Mouse (Mus musculus) kidney, adult 2 months (tissue): Measurements from ENCODE around the gene Lrrc7. TPM values are rescaled to one million over a fixed set of nuclear protein-coding genes. Genes with fewer than 3 reads are reported as not detected.
"Not testable (repeated sequence)": the region's sequence is repeated elsewhere in the genome, so short reads cannot be mapped to it uniquely, and the experiment has no call there.

Experiments used
- DNase-seq: peaks from one replicate; pipeline ENCODE4 v3.0.0; 2021
- H3K27ac ChIP-seq: fragments of 200-500 bp; 2 replicates; pipeline ENCODE4 v1.5.1; 2012; ENCODE audit warnings: low read depth, low read length, control low read depth, inconsistent platforms; ENCODE audit not compliant: insufficient read depth
- H3K27me3 ChIP-seq: fragments of 200-500 bp; replicated peaks from 2 replicates; pipeline ENCODE4 v1.6.1; 2012; ENCODE audit warnings: mild to moderate bottlenecking, moderate library complexity, low read length, inconsistent platforms; ENCODE audit not compliant: control insufficient read depth, insufficient read depth
- H3K36me3 ChIP-seq: fragments of 200-500 bp; 2 replicates; pipeline ENCODE4 v1.6.1; 2012; ENCODE audit warnings: mild to moderate bottlenecking, moderate library complexity, low read length, inconsistent platforms; ENCODE audit not compliant: control insufficient read depth, insufficient read depth
- H3K4me1 ChIP-seq: fragments of 200-500 bp; 2 replicates; pipeline ENCODE4 v1.6.1; 2011; ENCODE audit warnings: low read length; ENCODE audit not compliant: control insufficient read depth, insufficient read depth
- H3K4me3 ChIP-seq: fragments of 200-500 bp; 2 replicates; pipeline ENCODE4 v1.5.1; 2011; ENCODE audit warnings: mild to moderate bottlenecking, low read depth, low read length, control low read depth; ENCODE audit not compliant: insufficient read depth
- CTCF ChIP-seq: fragments of 200-500 bp; conservative IDR thresholded peaks from 2 replicates; pipeline ENCODE4 v1.5.1; 2011; ENCODE audit warnings: low read depth, mild to moderate bottlenecking, control low read depth, low read length, moderate library complexity, mixed read lengths; ENCODE audit not compliant: insufficient read depth, insufficient read length
- POLR2A ChIP-seq: fragments of 200-500 bp; IDR thresholded peaks from one replicate; pipeline ENCODE4 v1.6.1; 2011; ENCODE audit warnings: low read depth, low read length, control low read depth
- WGBS: fragments of 180-500 bp; shearing (Covaris S2); methylation state at CpG from one replicate; pipeline ENCODE4 v1.1.7; 2018; 5-methylcytosine and 5-hydroxymethylcytosine counted together
- polyA plus RNA-seq: library from polyadenylated mRNA; depleted of rRNA; stranded (reverse); fragments of >200 nt; gene quantifications from 2 replicates; pipeline ENCODE4 v1.2.3, GENCODE M21; 2012

Lrrc7 gene
- polyA plus RNA-seq, 1 experiment: not detected

- 52% methylated on average over 2 of the region's 2 CpGs for WGBS
- no peak for DNase-seq
- no peaks in the 10 kb centered on the region for H3K4me1 ChIP-seq
- TF ChIP-seq POLR2A (no peak), CTCF (no peak)
- no peak overlapping the region for H3K27ac ChIP-seq
- H3K36me3 ChIP-seq: no peaks in the 10 kb centered on the region
- H3K4me3 ChIP-seq: no peak overlapping the region
- no peaks in the 10 kb centered on the region for H3K27me3 ChIP-seq
Measured at GRCm38 (mm10) chr3:158103467-158103866, 458.6 kb downstream of the Lrrc7 start.

- not testable (repeated sequence) for DNase-seq, H3K4me1 ChIP-seq, H3K27me3 ChIP-seq, H3K36me3 ChIP-seq, H3K4me3 ChIP-seq, H3K27ac ChIP-seq
- 61% methylated on average over 1 of the region's 1 CpGs for WGBS
Measured at GRCm38 (mm10) chr3:158102530-158102929, 459.5 kb downstream of the Lrrc7 start.

GRCm38 (mm10) chr3:158102043-158102442 lies 460.0 kb downstream of the Lrrc7 start:
- not testable (repeated sequence) for H3K27ac ChIP-seq, DNase-seq, H3K4me3 ChIP-seq, H3K4me1 ChIP-seq, H3K36me3 ChIP-seq, H3K27me3 ChIP-seq
- WGBS: 96% methylated on average over 10 of the region's 10 CpGs

GRCm38 (mm10) chr3:158093919-158094318 lies 468.1 kb downstream of the Lrrc7 start:
- TF ChIP-seq CTCF (no peak), POLR2A (no peak)
- 78% methylated on average over 4 of the region's 4 CpGs for WGBS

GRCm38 (mm10) chr3:158091601-158092000 lies 470.4 kb downstream of the Lrrc7 start:
- 77% methylated on average over 3 of the region's 3 CpGs for WGBS

More at GRCm38 (mm10) chr3:158093919-158094318, 468.1 kb downstream of the Lrrc7 start:
- Histone ChIP-seq H3K4me1 (no peaks in the 10 kb centered on the region), H3K4me3 (no peak overlapping the region), H3K27ac (no peak overlapping the region), H3K36me3 (no peaks in the 10 kb centered on the region), H3K27me3 (no peaks in the 10 kb centered on the region)
- no peak for DNase-seq

GRCm38 (mm10) chr3:158077828-158078227 lies 484.2 kb downstream of the Lrrc7 start:
- 39% methylated on average over 5 of the region's 5 CpGs for whole genome bisulfite sequencing
- no peak overlapping the region for H3K4me3 ChIP-seq
- no peaks in the 10 kb centered on the region for H3K4me1 ChIP-seq
- H3K27me3 ChIP-seq: no peaks in the 10 kb centered on the region
- DNase-seq: no peak
- TF ChIP-seq POLR2A (no peak), CTCF (no peak)
- no peaks in the 10 kb centered on the region for H3K36me3 ChIP-seq
- H3K27ac ChIP-seq: no peak overlapping the region

More at GRCm38 (mm10) chr3:158091601-158092000, 470.4 kb downstream of the Lrrc7 start:
- H3K36me3 ChIP-seq: no peaks in the 10 kb centered on the region
- DNase-seq: no peak
- H3K27me3 ChIP-seq: no peaks in the 10 kb centered on the region
- H3K4me3 ChIP-seq: no peak overlapping the region
- H3K4me1 ChIP-seq: no peaks in the 10 kb centered on the region
- no peak overlapping the region for H3K27ac ChIP-seq
- TF ChIP-seq POLR2A: no peak
- no peak for TF ChIP-seq CTCF

GRCm38 (mm10) chr3:158077380-158077772 lies 484.6 kb downstream of the Lrrc7 start:
- TF ChIP-seq POLR2A (no peak), CTCF (no peak)
- no peak for DNase-seq
- H3K27ac ChIP-seq: no peak overlapping the region
- no peaks in the 10 kb centered on the region for H3K4me1 ChIP-seq
- H3K27me3 ChIP-seq: no peaks in the 10 kb centered on the region
- H3K36me3 ChIP-seq: no peaks in the 10 kb centered on the region
- H3K4me3 ChIP-seq: no peak overlapping the region
- WGBS: 28% methylated on average over 1 of the region's 1 CpGs

GRCm38 (mm10) chr3:158076685-158077379 lies 485.2 kb downstream of the Lrrc7 start:
- peak; percentile 19 for DNase-seq
- Histone ChIP-seq H3K36me3 (no peaks in the 10 kb centered on the region), H3K4me1 (no peaks in the 10 kb centered on the region), H3K27ac (no peak overlapping the region), H3K4me3 (no peak overlapping the region), H3K27me3 (no peaks in the 10 kb centered on the region)
- no peak for TF ChIP-seq POLR2A
- TF ChIP-seq CTCF: peak; percentile 25; the same call in 1 of the 2 replicates
- WGBS: 40% methylated on average over 4 of the region's 4 CpGs
